Mouse (Mus musculus) neural tube, embryonic 11.5 days (tissue): ENCODE data around the gene Tpbgl. TPM values are rescaled to one million over a fixed set of nuclear protein-coding genes. Genes with fewer than 3 reads are reported as not detected.

ENCODE experiments used
- ATAC-seq: fragments of 200-750 bp; cut with Nextera tagmentation; 2 replicates; pipeline ENCODE4 v1.8.0; 2017; ENCODE audit warnings: moderate number of reproducible peaks, mild to moderate bottlenecking, moderate TSS enrichment, moderate library complexity; ENCODE audit not compliant: insufficient read depth, low FRiP score, low TSS enrichment
- DNase-seq: peaks from one replicate; pipeline ENCODE4 v3.0.0-alpha.2; 2015; ENCODE audit warnings: low spot score
- H3K27ac ChIP-seq: fragments of 300-500 bp; sonication (generic); 2 replicates; pipeline ENCODE4 v1.5.1; 2014; ENCODE audit warnings: low read depth, mild to moderate bottlenecking, low read length
- H3K27me3 ChIP-seq: fragments of 300-500 bp; sonication (generic); 2 replicates; pipeline ENCODE4 v1.6.1; 2014; ENCODE audit warnings: mild to moderate bottlenecking, low read length, mixed read lengths; ENCODE audit not compliant: control insufficient read depth, insufficient read depth
- H3K36me3 ChIP-seq: fragments of 300-500 bp; sonication (generic); 2 replicates; pipeline ENCODE4 v1.6.1; 2014; ENCODE audit warnings: mild to moderate bottlenecking, low read length, moderate library complexity, mixed read lengths; ENCODE audit not compliant: control insufficient read depth, insufficient read depth
- H3K4me1 ChIP-seq: fragments of 300-500 bp; sonication (generic); 2 replicates; pipeline ENCODE4 v1.6.1; 2014; ENCODE audit warnings: low read length, mixed read lengths; ENCODE audit not compliant: control insufficient read depth, insufficient read depth
- H3K4me2 ChIP-seq: fragments of 300-500 bp; sonication (generic); 2 replicates; pipeline ENCODE4 v1.6.1; 2014; ENCODE audit warnings: low read depth, mild to moderate bottlenecking, moderate library complexity
- H3K4me3 ChIP-seq: fragments of 300-500 bp; sonication (generic); 2 replicates; pipeline ENCODE4 v1.5.1; 2014; ENCODE audit warnings: low read depth, low read length
- H3K9ac ChIP-seq: fragments of 300-500 bp; sonication (generic); 2 replicates; pipeline ENCODE4 v1.6.1; 2014; ENCODE audit warnings: mild to moderate bottlenecking, low read length
- H3K9me3 ChIP-seq: fragments of 300-500 bp; sonication (generic); 2 replicates; pipeline ENCODE4 v1.6.1; 2016; ENCODE audit warnings: low read length; ENCODE audit not compliant: control insufficient read depth
- WGBS: fragments of 180-500 bp; shearing (Covaris S2); extraction: QIAGEN DNeasy Blood & Tissue Kit; methylation state at CpG from one replicate; pipeline ENCODE4 v1.1.7; 2014; 5-methylcytosine and 5-hydroxymethylcytosine counted together
- polyA plus RNA-seq: library from polyadenylated mRNA; unstranded; fragments of >200 nt; fragmentation: Nextera tagmentation; extraction: Ambion mirVana; gene quantifications from 2 replicates; pipeline ENCODE4 v1.2.1, GENCODE M21; 2014

The Tpbgl gene
- polyA plus RNA-seq, 1 experiment from 2014 or later = 1.4 TPM

- DNase-seq = no peak
- Histone ChIP-seq H3K9ac (no peak overlapping the region), H3K4me2 (no peak overlapping the region; the same call in 1 of the 2 replicates), H3K9me3 (no peaks in the 10 kb centered on the region), H3K27ac (no peak overlapping the region), H3K4me1 (peaks cover 13% of the 10 kb centered on the region), H3K36me3 (peaks cover under 1% of the 10 kb centered on the region; the same call in 1 of the 2 replicates), H3K4me3 (no peak overlapping the region), H3K27me3 (no peaks in the 10 kb centered on the region)
- ATAC-seq = no peak
- 42% methylated on average over 6 of the region's 6 CpGs for WGBS
These were observed 46.7 kb downstream of the Tpbgl start for GRCm38 (mm10) chr7:99580247-99580646.

GRCm38 (mm10) chr7:99579491-99580190 lies 47.3 kb downstream of the Tpbgl start:
- no peaks in the 10 kb centered on the region for H3K36me3 ChIP-seq
- H3K9me3 ChIP-seq = no peaks in the 10 kb centered on the region
- no peak overlapping the region for H3K27ac ChIP-seq
- 7% methylated on average over 16 of the region's 16 CpGs for whole genome bisulfite sequencing
- DNase-seq = no peak
- ATAC-seq = no peak
- peak overlapping the region; percentile 33; the same call in 1 of the 2 replicates for H3K4me2 ChIP-seq
- H3K27me3 ChIP-seq = no peaks in the 10 kb centered on the region
- H3K4me3 ChIP-seq = no peak overlapping the region
- peak overlapping the region; percentile 12 for H3K9ac ChIP-seq
- peaks cover 13% of the 10 kb centered on the region for H3K4me1 ChIP-seq

- WGBS = 87% methylated on average over 3 of the region's 3 CpGs
- DNase-seq (no peak), ATAC-seq (no peak)
- H3K9me3 ChIP-seq = no peaks in the 10 kb centered on the region
- H3K27ac ChIP-seq = no peak overlapping the region
- H3K4me1 ChIP-seq = peaks cover 13% of the 10 kb centered on the region
- H3K4me3 ChIP-seq = no peak overlapping the region
- no peaks in the 10 kb centered on the region for H3K27me3 ChIP-seq
- H3K4me2 ChIP-seq = no peak overlapping the region
- H3K9ac ChIP-seq = no peak overlapping the region
- H3K36me3 ChIP-seq = no peaks in the 10 kb centered on the region
These were observed 48.7 kb downstream of the Tpbgl start for GRCm38 (mm10) chr7:99578246-99578645.

Other genes starting within 250 kb of the Tpbgl start
- 32.5 and 39.9 TPM in 2 replicates for gene Gdpd5, start 245.7 kb downstream of the Tpbgl start, polyA plus RNA-seq
- 25.8 and 31.4 TPM in 2 replicates for gene Klhl35, start 161.1 kb downstream of the Tpbgl start, polyA plus RNA-seq
- gene Rps3, start 143.4 kb downstream of the Tpbgl start, polyA plus RNA-seq = 687 and 719 TPM in 2 replicates
- gene Arrb1, start 91.6 kb downstream of the Tpbgl start, polyA plus RNA-seq = 5.0 and 5.3 TPM in 2 replicates
- 2.8 and 3.4 TPM in 2 replicates for gene Slco2b1, start 84.2 kb upstream of the Tpbgl start, polyA plus RNA-seq
- gene Olfr520, start 103.2 kb upstream of the Tpbgl start, polyA plus RNA-seq = not detected in 2 replicates
- not detected in 2 replicates for gene Olfr521, start 136.4 kb upstream of the Tpbgl start, polyA plus RNA-seq
- 2.0 and 2.1 TPM in 2 replicates for gene Neu3, start 201.3 kb upstream of the Tpbgl start, polyA plus RNA-seq
- gene Xrra1, start 232.0 kb upstream of the Tpbgl start, polyA plus RNA-seq = 0.36 and 0.46 TPM in 2 replicates
- 345 and 366 TPM in 2 replicates for gene Spcs2, start 236.4 kb upstream of the Tpbgl start, polyA plus RNA-seq